Mouse (Mus musculus) neural tube, embryonic 14.5 days (tissue): Measurements from ENCODE around the gene Acot4. TPM values are rescaled to one million over a fixed set of nuclear protein-coding genes. Genes with fewer than 3 reads are reported as not detected.
"Not testable (repeated sequence)": the region's sequence is repeated elsewhere in the genome, so short reads cannot be mapped to it uniquely, and the experiment has no call there.

Experiments used
- ATAC-seq: fragments of 200-750 bp; cut with Nextera tagmentation; 2 replicates; pipeline ENCODE4 v1.8.0; 2017; ENCODE audit warnings: low read depth, mild to moderate bottlenecking, moderate TSS enrichment, moderate library complexity
- H3K27ac ChIP-seq: fragments of 300-500 bp; sonication (generic); 2 replicates; pipeline ENCODE4 v1.5.1; 2014; ENCODE audit warnings: low read depth, mild to moderate bottlenecking, control low read depth, low read length, moderate library complexity, mixed read lengths
- H3K27me3 ChIP-seq: fragments of 300-500 bp; sonication (generic); 2 replicates; pipeline ENCODE4 v1.6.1; 2014; ENCODE audit warnings: low read length; ENCODE audit not compliant: control insufficient read depth, insufficient read depth
- H3K36me3 ChIP-seq: fragments of 300-500 bp; sonication (generic); 2 replicates; pipeline ENCODE4 v1.6.1; 2014; ENCODE audit warnings: low read length, mixed read lengths; ENCODE audit not compliant: control insufficient read depth, insufficient read depth
- H3K4me1 ChIP-seq: fragments of 300-500 bp; sonication (generic); 2 replicates; pipeline ENCODE4 v1.6.1; 2014; ENCODE audit warnings: low read length; ENCODE audit not compliant: control insufficient read depth, insufficient read depth
- H3K4me2 ChIP-seq: fragments of 300-500 bp; sonication (generic); 2 replicates; pipeline ENCODE4 v1.6.1; 2014; ENCODE audit warnings: mild to moderate bottlenecking, low read depth, low read length, control low read depth
- H3K4me3 ChIP-seq: fragments of 300-500 bp; sonication (generic); 2 replicates; pipeline ENCODE4 v1.5.1; 2014; ENCODE audit warnings: low read depth, low read length, control low read depth, mixed read lengths
- H3K9ac ChIP-seq: fragments of 300-500 bp; sonication (generic); replicated peaks from 2 replicates; pipeline ENCODE4 v1.6.1; 2014; ENCODE audit warnings: low read depth, mild to moderate bottlenecking, control low read depth, low read length, mixed read lengths
- H3K9me3 ChIP-seq: fragments of 300-500 bp; sonication (generic); 2 replicates; pipeline ENCODE4 v1.6.1; 2016; ENCODE audit warnings: low read length; ENCODE audit not compliant: control insufficient read depth
- WGBS: fragments of 180-500 bp; shearing (Covaris S2); extraction: QIAGEN DNeasy Blood & Tissue Kit; methylation state at CpG from one replicate; pipeline ENCODE4 v1.1.7; 2014; 5-methylcytosine and 5-hydroxymethylcytosine counted together
- polyA plus RNA-seq: library from polyadenylated mRNA; unstranded; fragments of >200 nt; fragmentation: Nextera tagmentation; extraction: Ambion mirVana; gene quantifications from 2 replicates; pipeline ENCODE4 v1.2.1, GENCODE M21; 2014

Gene Acot4
- polyA plus RNA-seq, 1 experiment from 2014 or later, result 0.47 TPM

- no peaks in the 10 kb centered on the region for H3K36me3 ChIP-seq
- H3K4me3 ChIP-seq, result no peak overlapping the region
- no peak overlapping the region for H3K4me2 ChIP-seq
- 96% methylated on average over 20 of the region's 20 CpGs for WGBS
- no peak for ATAC-seq
- no peak overlapping the region for H3K9ac ChIP-seq
- H3K9me3 ChIP-seq, result no peaks in the 10 kb centered on the region
- H3K4me1 ChIP-seq, result no peaks in the 10 kb centered on the region
- no peaks in the 10 kb centered on the region for H3K27me3 ChIP-seq
- H3K27ac ChIP-seq, result no peak overlapping the region
Measured at GRCm38 (mm10) chr12:84062336-84062735, 24.2 kb downstream of the Acot4 start.

- H3K4me2 ChIP-seq, result no peak overlapping the region
- no peaks in the 10 kb centered on the region for H3K4me1 ChIP-seq
- H3K36me3 ChIP-seq, result no peaks in the 10 kb centered on the region
- no peaks in the 10 kb centered on the region for H3K9me3 ChIP-seq
- H3K27me3 ChIP-seq, result no peaks in the 10 kb centered on the region
- no peak for ATAC-seq
- H3K4me3 ChIP-seq, result no peak overlapping the region
- 74% methylated on average over 5 of the region's 5 CpGs for WGBS
- no peak overlapping the region for H3K27ac ChIP-seq
- no peak overlapping the region for H3K9ac ChIP-seq
Measured at GRCm38 (mm10) chr12:84063228-84063627, 25.0 kb downstream of the Acot4 start.

DNA sequence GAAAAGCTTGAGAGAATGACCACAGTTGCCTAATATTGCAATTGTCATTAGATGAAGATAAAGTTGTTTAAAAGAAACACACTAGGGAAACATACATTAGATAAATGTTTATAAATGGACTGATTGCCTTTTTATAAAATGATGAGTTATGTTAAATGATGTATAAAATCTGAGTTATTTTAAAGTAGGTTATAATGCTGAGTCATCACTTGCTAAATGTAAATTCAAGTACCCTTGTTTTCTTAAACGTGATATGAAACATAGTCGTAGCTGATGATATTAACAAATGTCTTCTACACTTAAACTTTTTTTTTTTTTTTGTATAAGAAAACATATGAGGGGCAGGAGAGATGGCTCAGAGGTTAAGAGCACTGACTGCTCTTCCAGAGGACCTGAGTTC lies 25.7 kb downstream of the Acot4 start:
- H3K27ac ChIP-seq, result no peak overlapping the region
- 88% methylated on average over 2 of the region's 2 CpGs for WGBS
- ATAC-seq, result no peak

GRCm38 (mm10) chr12:84064621-84065020 lies 26.4 kb downstream of the Acot4 start:
- Histone ChIP-seq H3K9me3 (no peaks in the 10 kb centered on the region), H3K9ac (no peak overlapping the region), H3K4me1 (no peaks in the 10 kb centered on the region), H3K4me2 (no peak overlapping the region), H3K27me3 (no peaks in the 10 kb centered on the region), H3K27ac (no peak overlapping the region), H3K4me3 (no peak overlapping the region), H3K36me3 (no peaks in the 10 kb centered on the region)
- no peak for ATAC-seq
- WGBS, result 75% methylated on average over 8 of the region's 8 CpGs

More for the DNA sequence above, 25.7 kb downstream of the Acot4 start:
- no peaks in the 10 kb centered on the region for H3K27me3 ChIP-seq
- H3K4me2 ChIP-seq, result no peak overlapping the region
- H3K4me3 ChIP-seq, result no peak overlapping the region
- H3K4me1 ChIP-seq, result no peaks in the 10 kb centered on the region
- H3K9me3 ChIP-seq, result no peaks in the 10 kb centered on the region
- H3K9ac ChIP-seq, result no peak overlapping the region
- H3K36me3 ChIP-seq, result no peaks in the 10 kb centered on the region

DNA sequence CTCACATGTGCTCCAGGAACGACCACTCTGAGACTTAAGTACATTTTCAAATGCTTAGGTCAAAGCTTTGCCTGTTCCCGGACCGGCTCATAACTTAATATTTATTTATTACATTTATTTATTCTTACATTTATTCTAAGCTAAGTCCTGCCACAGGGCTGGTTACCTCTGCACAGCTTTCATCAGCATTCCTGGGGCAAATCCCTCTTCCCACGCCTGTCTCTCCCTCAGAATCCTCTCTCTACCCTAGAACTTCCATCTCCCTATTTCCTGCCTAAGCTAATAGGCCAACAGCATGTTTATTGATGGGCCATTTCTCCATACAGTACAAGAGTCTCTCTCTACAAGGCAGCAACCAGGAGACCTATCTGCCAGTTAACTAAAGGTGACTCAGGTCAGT lies 29.6 kb downstream of the Acot4 start:
- Histone ChIP-seq H3K9ac (no peak overlapping the region), H3K27me3 (no peaks in the 10 kb centered on the region), H3K36me3 (no peaks in the 10 kb centered on the region), H3K4me1 (no peaks in the 10 kb centered on the region), H3K4me3 (no peak overlapping the region), H3K27ac (no peak overlapping the region), H3K9me3 (no peaks in the 10 kb centered on the region), H3K4me2 (no peak overlapping the region)
- 76% methylated on average over 4 of the region's 4 CpGs for WGBS
- ATAC-seq, result no peak

GRCm38 (mm10) chr12:84068296-84068695 lies 30.1 kb downstream of the Acot4 start:
- no peak overlapping the region for H3K9ac ChIP-seq
- H3K27me3 ChIP-seq, result no peaks in the 10 kb centered on the region
- ATAC-seq, result no peak
- no peak overlapping the region for H3K4me2 ChIP-seq
- no peaks in the 10 kb centered on the region for H3K9me3 ChIP-seq
- H3K36me3 ChIP-seq, result no peaks in the 10 kb centered on the region
- H3K27ac ChIP-seq, result no peak overlapping the region
- H3K4me1 ChIP-seq, result no peaks in the 10 kb centered on the region
- 67% methylated on average over 8 of the region's 8 CpGs for WGBS
- no peak overlapping the region for H3K4me3 ChIP-seq

DNA sequence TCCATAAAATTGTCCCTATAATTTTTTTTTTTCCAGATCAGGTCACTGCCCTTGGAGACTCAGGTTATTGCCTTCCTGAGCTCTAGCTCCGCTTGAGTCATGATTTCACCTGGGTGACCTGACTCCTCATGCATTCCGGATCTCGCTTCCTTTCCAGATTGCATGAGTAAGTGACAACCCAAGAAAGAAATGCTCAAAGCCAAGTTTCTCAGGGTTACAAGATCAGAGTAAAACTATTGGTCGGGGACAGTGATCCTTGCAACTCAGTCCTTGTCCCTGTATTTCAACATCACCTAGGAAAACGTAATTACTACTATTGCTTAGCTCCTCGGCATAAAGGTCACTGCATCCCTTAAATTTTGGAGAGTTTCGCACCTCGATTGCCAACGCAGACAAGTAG lies 30.8 kb downstream of the Acot4 start, which contains the start of gene Acot5:
Acot5 (plus strand) TSS at position 340 of the 400 bp plus-strand sequence.
- H3K27ac ChIP-seq, result no peak within 1 kb of the TSS
- WGBS, result 53% methylated on average over 9 of the region's 9 CpGs

DNA sequence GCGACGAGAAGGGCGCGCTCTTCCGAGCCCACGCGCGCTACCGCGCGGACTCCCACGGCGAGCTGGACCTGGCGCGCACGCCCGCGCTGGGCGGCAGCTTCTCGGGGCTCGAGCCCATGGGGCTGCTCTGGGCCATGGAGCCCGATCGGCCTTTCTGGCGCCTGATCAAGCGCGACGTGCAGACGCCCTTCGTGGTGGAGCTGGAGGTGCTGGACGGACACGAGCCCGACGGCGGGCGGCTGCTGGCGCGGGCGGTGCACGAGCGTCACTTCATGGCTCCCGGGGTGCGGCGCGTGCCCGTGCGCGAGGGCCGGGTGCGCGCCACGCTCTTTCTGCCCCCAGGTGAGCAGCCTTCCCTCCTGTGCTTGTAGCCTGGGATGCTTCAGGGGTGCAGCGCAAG lies 31.4 kb downstream of the Acot4 start:
- 2% methylated on average over 35 of the region's 52 CpGs for WGBS
- peak overlapping the region; percentile 53 for H3K4me2 ChIP-seq
- H3K36me3 ChIP-seq, H3K27ac ChIP-seq, H3K9me3 ChIP-seq, H3K4me1 ChIP-seq, H3K27me3 ChIP-seq, ATAC-seq: not testable (repeated sequence)
- 0 out of 2 replicates have a peak overlapping the region, but pooled peaks have one; percentile 34 for H3K9ac ChIP-seq
- peak overlapping the region; percentile 35 for H3K4me3 ChIP-seq

More for the DNA sequence above, 30.8 kb downstream of the Acot4 start, which contains the start of gene Acot5:
- Histone ChIP-seq H3K27me3 (no peaks in the 10 kb centered on the region), H3K4me1 (no peaks in the 10 kb centered on the region), H3K9me3 (no peaks in the 10 kb centered on the region), H3K4me2 (peak within 1 kb of the TSS; percentile 53), H3K36me3 (no peaks in the 10 kb centered on the region), H3K4me3 (peak within 1 kb of the TSS; percentile 35), H3K9ac (0 out of 2 replicates have a peak within 1 kb of the TSS, but pooled peaks have one; percentile 34)
- ATAC-seq, result no peak

DNA sequence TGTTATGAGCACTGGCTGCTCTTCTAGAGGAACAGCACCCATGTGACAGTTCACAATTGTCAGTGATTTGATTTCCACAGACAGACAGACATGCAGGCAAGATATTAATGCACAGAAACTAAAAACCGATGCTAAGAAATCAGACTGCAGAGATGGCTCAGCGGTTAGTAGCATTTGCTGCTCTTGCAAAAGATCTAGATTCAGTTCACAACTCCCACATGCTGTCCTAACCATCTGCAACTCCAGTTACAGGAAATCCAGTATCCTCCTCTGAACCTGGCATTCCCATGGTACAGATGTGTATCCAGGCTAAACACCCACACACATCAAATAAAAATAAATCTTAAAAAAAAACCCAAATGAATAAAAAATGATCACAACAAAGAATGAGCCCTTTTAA lies 33.5 kb downstream of the Acot4 start:
- 91% methylated on average over 2 of the region's 2 CpGs for WGBS
- no peaks in the 10 kb centered on the region for H3K9me3 ChIP-seq
- no peaks in the 10 kb centered on the region for H3K36me3 ChIP-seq
- H3K27me3 ChIP-seq, result no peaks in the 10 kb centered on the region
- H3K27ac ChIP-seq, result no peak overlapping the region
- H3K4me1 ChIP-seq, result no peaks in the 10 kb centered on the region
- H3K9ac ChIP-seq, result no peak overlapping the region
- ATAC-seq, result no peak
- no peak overlapping the region for H3K4me2 ChIP-seq
- no peak overlapping the region for H3K4me3 ChIP-seq
